Comparison of ENCODE assay signal across 9 mouse cellular contexts in genomic region chr17:80160454-80160853, GRCm38 (mm10). TPM values are rescaled to one million over a fixed set of nuclear protein-coding genes. Genes with fewer than 3 reads are reported as not detected.
A peak's percentile ranks its signal among the peaks of the same experiment; 100 is the strongest.
DNase-seq lines count a peak whose midpoint lies in the region; ATAC-seq lines count a peak whose summit lies in the region.
"Had no signal": no experiment of that assay in that cellular context is flagged by ENCODE, and none has a peak within 500 bp of the region (broad histone marks: within the 10 kb centered on the region; RNA-seq: fewer than 3 reads in every experiment).

No protein-coding gene starts in this region.

- H3K9me3 ChIP-seq in hindbrain, embryonic 13.5 days, result no peaks in the 10 kb centered on the region
- H3K9me3 ChIP-seq in hindbrain, embryonic 11.5 days (ENCODE audit: control insufficient read depth, low read length), result no peaks in the 10 kb centered on the region
- H3K9me3 ChIP-seq: embryonic facial prominence, embryonic 12.5 days had no signal

- no peaks in the 10 kb centered on the region for H3K36me3 ChIP-seq in hindbrain, embryonic 13.5 days
- no peaks in the 10 kb centered on the region for H3K36me3 ChIP-seq in hindbrain, embryonic 11.5 days (ENCODE audit: control insufficient read depth, insufficient read depth, low read length)
- H3K36me3 ChIP-seq: embryonic facial prominence, embryonic 12.5 days had no signal

- H3K27me3 ChIP-seq in hindbrain, embryonic 13.5 days, result no peaks in the 10 kb centered on the region
- H3K27me3 ChIP-seq in hindbrain, embryonic 11.5 days (ENCODE audit: control insufficient read depth, insufficient read depth, low read length), result no peaks in the 10 kb centered on the region
- H3K27me3 ChIP-seq: embryonic facial prominence, embryonic 12.5 days had no signal

- no peak overlapping the region for H3K9ac ChIP-seq in hindbrain, embryonic 13.5 days
- no peak overlapping the region for H3K9ac ChIP-seq in hindbrain, embryonic 11.5 days (ENCODE audit: low read depth, low read length)
- H3K9ac ChIP-seq: embryonic facial prominence, embryonic 12.5 days had no signal

- ATAC-seq in hindbrain, embryonic 13.5 days (ENCODE audit: low FRiP score), result peak; percentile 43; the same call in 1 of the 2 replicates
- ATAC-seq in hindbrain, embryonic 11.5 days (ENCODE audit: low FRiP score), result no peak

- H3K4me1 ChIP-seq in hindbrain, embryonic 13.5 days (replicated peaks), result no peaks in the 10 kb centered on the region
- H3K4me1 ChIP-seq in hindbrain, embryonic 11.5 days (replicated peaks; ENCODE audit: control insufficient read depth, insufficient read depth, low read length), result no peaks in the 10 kb centered on the region
- H3K4me1 ChIP-seq: embryonic facial prominence, embryonic 12.5 days had no signal

- 59% methylated on average over 5 of the region's 5 CpGs for WGBS in hindbrain, embryonic 13.5 days
- WGBS in hindbrain, embryonic 11.5 days, result 85% methylated on average over 5 of the region's 5 CpGs

- no peak for DNase-seq in hindbrain, embryonic 11.5 days (ENCODE audit: low spot score)
- DNase-seq in adrenal gland, postnatal 36 days, result peak; percentile 55 to 73
- DNase-seq in gonadal fat pad, adult 2 months (ENCODE audit: low read depth), result peak; percentile 73
- DNase-seq in layer of hippocampus, adult 8-10 months (ENCODE audit: low spot score in 2 of 2), result peak; percentile 69 to 70
- peak; percentile 85 to 95 for DNase-seq in lung, postnatal 4 days
- DNase-seq in spleen, postnatal 10 days (ENCODE audit: low spot score in 2 of 2), result no peak
- DNase-seq in thymus, adult 18-20 months, result no peak

- no peak overlapping the region for H3K4me2 ChIP-seq in hindbrain, embryonic 13.5 days
- no peak overlapping the region for H3K4me2 ChIP-seq in hindbrain, embryonic 11.5 days (replicated peaks; ENCODE audit: low read depth, low read length)
- H3K4me2 ChIP-seq: embryonic facial prominence, embryonic 12.5 days had no signal

- no peak overlapping the region for H3K4me3 ChIP-seq in hindbrain, embryonic 13.5 days
- H3K4me3 ChIP-seq in hindbrain, embryonic 11.5 days (ENCODE audit: low read depth, low read length), result no peak overlapping the region
- H3K4me3 ChIP-seq: embryonic facial prominence, embryonic 12.5 days had no signal

- no peak overlapping the region for H3K27ac ChIP-seq in hindbrain, embryonic 13.5 days
- H3K27ac ChIP-seq in hindbrain, embryonic 11.5 days (ENCODE audit: low read depth, low read length), result no peak overlapping the region
- H3K27ac ChIP-seq: embryonic facial prominence, embryonic 12.5 days had no signal

RNA-seq across cellular contexts. Expression of gene Galm, which starts 33.2 kb away (rescaled TPM):
- 2.0 and 2.4 TPM in 2 replicates for polyA plus RNA-seq in hindbrain, embryonic 13.5 days (2015; fragmentation: Nextera tagmentation; extraction: Ambion mirVana)
- 7.8 and 9.1 TPM in 2 replicates for polyA plus RNA-seq in hindbrain, embryonic 11.5 days (2014; fragmentation: Nextera tagmentation; extraction: Ambion mirVana)
- 10 to 100 TPM; 13.9 to 19.8 TPM for total RNA-seq in adrenal gland, postnatal 36 days (2021)
- polyA plus RNA-seq in gonadal fat pad, adult 2 months (2012; rRNA removed), result 21.6 and 28.1 TPM in 2 replicates
- total RNA-seq in layer of hippocampus, adult 8-10 months (2022), result 1 to 10 TPM; 4.4 to 5.4 (median 4.9) TPM

RNA-seq across cellular contexts. Expression of gene Srsf7, which starts 46.7 kb away (rescaled TPM):
- 480 and 495 TPM in 2 replicates for polyA plus RNA-seq in hindbrain, embryonic 13.5 days (2015; fragmentation: Nextera tagmentation; extraction: Ambion mirVana)
- polyA plus RNA-seq in hindbrain, embryonic 11.5 days (2014; fragmentation: Nextera tagmentation; extraction: Ambion mirVana), result 773 and 810 TPM in 2 replicates
- total RNA-seq in adrenal gland, postnatal 36 days (2021), result 100 to 1,000 TPM; 101 to 144 TPM
- polyA plus RNA-seq in gonadal fat pad, adult 2 months (2012; rRNA removed), result 57.7 and 60.3 TPM in 2 replicates
- total RNA-seq in layer of hippocampus, adult 8-10 months (2022), result 100 to 1,000 TPM; 110 to 136 (median 121) TPM

RNA-seq across cellular contexts. Expression of gene Ttc39d, which starts 46.8 kb away (rescaled TPM):
- polyA plus RNA-seq in hindbrain, embryonic 13.5 days (2015; fragmentation: Nextera tagmentation; extraction: Ambion mirVana), result 0.17 and 0.18 TPM in 2 replicates
- 0.20 TPM in 1 of 2 replicates, not detected in the other for polyA plus RNA-seq in hindbrain, embryonic 11.5 days (2014; fragmentation: Nextera tagmentation; extraction: Ambion mirVana)
- total RNA-seq in adrenal gland, postnatal 36 days (2021), result not detected
- 0.58 and 0.86 TPM in 2 replicates for polyA plus RNA-seq in gonadal fat pad, adult 2 months (2012; rRNA removed)
- under 1 TPM; 0.21 to 0.43 (median 0.30) TPM for total RNA-seq in layer of hippocampus, adult 8-10 months (2022)

Comparison
In these comparisons a context has a peak if more than half of its experiments do, and no peak if none do; other contexts are left out.
1. DNase-seq: peak in adrenal gland, postnatal 36 days (2 of 2), gonadal fat pad, adult 2 months (single experiment), layer of hippocampus, adult 8-10 months (2 of 2) and lung, postnatal 4 days (2 of 2); none in hindbrain, embryonic 11.5 days (single experiment), spleen, postnatal 10 days (0 of 2) and thymus, adult 18-20 months (0 of 2).